Mouse (Mus musculus) kidney, embryonic 16.5 days (tissue): ENCODE data around the gene Faxc. TPM values are rescaled to one million over a fixed set of nuclear protein-coding genes. Genes with fewer than 3 reads are reported as not detected.

Source experiments
- ATAC-seq: fragments of 200-750 bp; cut with Nextera tagmentation; 2 replicates; pipeline ENCODE4 v1.8.0; 2017; ENCODE audit warnings: moderate TSS enrichment; ENCODE audit not compliant: low FRiP score, low TSS enrichment
- H3K27ac ChIP-seq: fragments of 300-500 bp; sonication (generic); 2 replicates; pipeline ENCODE4 v1.5.1; 2014; ENCODE audit warnings: low read length
- H3K27me3 ChIP-seq: fragments of 300-500 bp; sonication (generic); 2 replicates; pipeline ENCODE4 v1.6.1; 2014; ENCODE audit warnings: low read length, control low read depth, mixed read lengths; ENCODE audit not compliant: insufficient read depth
- H3K36me3 ChIP-seq: fragments of 300-500 bp; sonication (generic); 2 replicates; pipeline ENCODE4 v1.6.1; 2014; ENCODE audit warnings: low read length, control low read depth, mixed read lengths; ENCODE audit not compliant: insufficient read depth
- H3K4me1 ChIP-seq: fragments of 300-500 bp; sonication (generic); 2 replicates; pipeline ENCODE4 v1.6.1; 2014; ENCODE audit warnings: low read length, control low read depth, mixed read lengths; ENCODE audit not compliant: insufficient read depth
- H3K4me2 ChIP-seq: fragments of 300-500 bp; sonication (generic); replicated peaks from 2 replicates; pipeline ENCODE4 v1.6.1; 2014; ENCODE audit warnings: low read depth, low read length
- H3K4me3 ChIP-seq: fragments of 300-500 bp; sonication (generic); 2 replicates; pipeline ENCODE4 v1.5.1; 2014; ENCODE audit warnings: mild to moderate bottlenecking, low read length
- H3K9ac ChIP-seq: fragments of 300-500 bp; sonication (generic); replicated peaks from 2 replicates; pipeline ENCODE4 v1.6.1; 2014; ENCODE audit warnings: low read length
- H3K9me3 ChIP-seq: fragments of 300-500 bp; sonication (generic); 2 replicates; pipeline ENCODE4 v1.6.1; 2016; ENCODE audit warnings: low read length, control low read depth
- WGBS: fragments of 180-500 bp; shearing (Covaris S2); extraction: QIAGEN DNeasy Blood & Tissue Kit; methylation state at CpG from one replicate; pipeline ENCODE4 v1.1.7; 2014; 5-methylcytosine and 5-hydroxymethylcytosine counted together
- polyA plus RNA-seq: library from polyadenylated mRNA; unstranded; fragments of >200 nt; fragmentation: Nextera tagmentation; extraction: Ambion mirVana; gene quantifications from 2 replicates; pipeline ENCODE4 v1.2.1, GENCODE M21; 2015

Gene Faxc
- 3.2 and 3.7 TPM in 2 replicates for polyA plus RNA-seq

DNA sequence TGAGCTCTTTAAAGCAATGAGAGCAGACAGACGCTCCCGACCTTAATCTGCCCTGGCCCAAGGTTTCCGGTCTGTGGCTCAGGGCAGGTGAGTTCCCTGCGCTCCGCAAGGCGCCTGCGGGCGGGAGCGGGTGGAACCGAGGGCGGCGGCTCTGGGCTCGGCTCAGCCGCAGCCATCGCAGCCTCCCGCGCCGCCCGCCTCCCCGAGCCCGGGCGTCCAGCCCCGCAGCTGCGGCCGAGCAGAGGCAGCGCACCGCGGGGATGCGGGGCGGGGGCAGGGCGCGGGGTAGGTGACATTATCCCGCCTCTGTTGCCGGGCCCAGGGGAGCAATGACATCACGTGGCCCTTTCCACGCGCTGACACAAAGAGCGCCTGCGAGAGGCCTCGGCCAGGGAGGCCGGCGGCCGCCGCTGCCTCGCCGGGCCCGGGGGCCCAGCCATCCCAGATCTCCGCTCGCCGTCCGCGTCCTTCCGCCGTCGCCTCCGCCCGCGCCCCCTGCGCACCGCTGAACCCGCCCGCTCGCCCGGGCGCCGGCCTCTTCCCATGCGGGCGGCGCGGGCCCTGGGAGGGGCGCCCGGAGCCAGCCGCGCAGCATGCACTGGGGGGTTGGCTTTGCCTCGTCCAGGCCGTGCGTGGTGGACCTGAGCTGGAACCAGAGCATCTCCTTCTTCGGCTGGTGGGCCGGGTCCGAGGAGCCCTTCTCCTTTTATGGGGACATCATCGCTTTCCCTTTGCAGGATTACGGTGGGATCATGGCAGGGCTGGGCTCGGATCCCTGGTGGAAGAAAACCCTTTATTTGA is at the start of gene Faxc:
TSS of gene Faxc (plus strand) at position 359 of the 801 bp plus-strand sequence.
- H3K9ac ChIP-seq, result peak within 1 kb of the TSS; percentile 92
- H3K4me3 ChIP-seq, result peak within 1 kb of the TSS; percentile 80
- no peaks in the 10 kb centered on the region for H3K9me3 ChIP-seq
- ATAC-seq, result peak; percentile 88
- H3K4me1 ChIP-seq, result peaks cover 4% of the 10 kb centered on the region; the same call in 1 of the 2 replicates
- no peaks in the 10 kb centered on the region for H3K36me3 ChIP-seq
- peak within 1 kb of the TSS; percentile 36; the same call in 1 of the 2 replicates for H3K27ac ChIP-seq
- under 1% methylated on average over 66 of the region's 83 CpGs for WGBS
- no peaks in the 10 kb centered on the region for H3K27me3 ChIP-seq
- peak within 1 kb of the TSS; percentile 95 for H3K4me2 ChIP-seq

DNA sequence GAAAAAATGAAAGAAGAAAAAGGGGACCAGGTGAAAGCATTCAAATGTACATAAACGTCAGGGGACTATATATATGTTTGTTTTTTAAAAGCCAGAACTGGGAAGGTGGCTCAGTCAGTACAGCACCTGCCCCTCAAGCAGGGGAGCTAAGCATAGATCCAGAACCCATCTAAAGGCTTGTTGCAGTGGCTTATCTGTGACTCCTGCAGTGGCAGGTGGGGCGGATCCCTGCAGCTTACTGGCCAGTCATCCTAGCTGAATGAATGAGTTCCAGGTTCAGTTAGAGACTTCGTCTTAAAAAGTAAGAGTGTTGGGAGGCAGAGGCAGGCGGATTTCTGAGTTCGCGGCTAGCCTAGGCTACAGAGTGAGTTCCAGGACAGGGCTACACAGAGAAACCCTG is 48.3 kb upstream of the Faxc start:
- Histone ChIP-seq H3K4me2 (no peak overlapping the region), H3K27ac (no peak overlapping the region), H3K36me3 (no peaks in the 10 kb centered on the region), H3K4me1 (peaks cover 8% of the 10 kb centered on the region; the same call in 1 of the 2 replicates), H3K9ac (no peak overlapping the region), H3K27me3 (no peaks in the 10 kb centered on the region), H3K9me3 (no peaks in the 10 kb centered on the region), H3K4me3 (no peak overlapping the region)
- 91% methylated on average over 6 of the region's 6 CpGs for WGBS
- ATAC-seq, result no peak

DNA sequence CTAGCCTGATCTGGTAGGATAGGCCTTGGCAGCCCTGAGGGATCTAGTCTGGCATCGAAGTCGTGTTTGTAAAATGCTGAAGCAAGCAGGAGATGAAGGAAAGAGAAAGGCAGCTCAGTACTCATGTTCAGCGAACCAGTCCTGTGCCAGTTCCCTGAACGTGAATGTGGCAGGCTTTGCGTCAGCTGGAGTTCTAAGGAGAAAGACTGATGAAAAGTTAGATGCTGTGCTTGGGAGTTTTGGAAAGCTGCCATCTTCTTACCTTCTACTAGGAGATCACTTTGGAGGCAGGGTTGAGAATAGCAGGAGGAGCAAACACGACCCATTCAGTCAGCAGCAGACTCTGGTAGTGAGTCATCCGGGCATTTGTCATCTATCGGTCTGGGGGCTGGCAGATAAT is 45.3 kb upstream of the Faxc start:
- Histone ChIP-seq H3K9me3 (no peaks in the 10 kb centered on the region), H3K4me3 (no peak overlapping the region), H3K4me1 (no peaks in the 10 kb centered on the region), H3K27me3 (no peaks in the 10 kb centered on the region), H3K36me3 (no peaks in the 10 kb centered on the region), H3K4me2 (no peak overlapping the region), H3K9ac (no peak overlapping the region), H3K27ac (no peak overlapping the region)
- no peak for ATAC-seq
- 87% methylated on average over 8 of the region's 8 CpGs for WGBS

DNA sequence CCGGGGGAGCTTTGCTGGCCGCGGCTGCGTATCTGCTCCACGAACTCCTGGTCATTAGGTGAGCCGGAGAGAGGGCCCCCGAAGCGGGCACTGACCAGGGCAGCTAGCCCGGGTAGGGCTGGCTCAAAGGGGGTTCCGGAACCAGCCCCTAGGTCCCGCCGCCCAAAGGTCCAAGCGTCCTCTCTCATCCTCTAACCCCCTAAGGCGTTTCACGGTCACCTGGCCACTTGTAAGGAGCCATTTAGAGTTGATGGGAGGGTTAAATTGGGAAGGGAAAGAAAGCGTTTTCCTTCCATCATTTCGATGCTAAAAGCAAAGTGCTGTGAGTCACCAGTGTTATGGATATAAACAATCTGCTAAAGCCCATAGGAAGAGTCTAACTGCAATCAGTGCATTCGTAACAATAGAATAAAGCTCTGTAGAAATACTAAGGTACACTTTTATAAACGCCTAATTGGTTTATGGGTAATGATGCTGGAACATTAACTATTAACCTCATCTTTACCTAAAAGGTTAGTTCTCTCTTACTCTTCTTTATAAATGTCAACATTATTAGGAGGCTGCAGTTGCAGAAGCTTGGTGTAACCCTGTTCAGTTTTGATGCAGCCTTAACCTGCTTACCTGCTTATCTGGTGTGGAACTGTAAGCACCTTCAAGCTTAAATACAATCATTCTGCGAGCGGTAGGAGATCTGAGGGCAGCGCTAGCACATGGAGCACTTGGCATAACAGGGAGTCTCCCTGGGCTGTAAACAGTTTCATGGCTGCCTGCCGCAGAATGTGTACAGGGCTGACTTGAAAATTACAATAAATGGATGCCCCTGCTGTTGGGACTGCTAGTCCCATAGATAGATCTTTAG is 872 bp downstream of the Faxc start:
- 13% methylated on average over 23 of the region's 23 CpGs for WGBS
- Histone ChIP-seq H3K9me3 (no peaks in the 10 kb centered on the region), H3K4me3 (peak overlapping the region; percentile 80), H3K4me1 (peaks cover 4% of the 10 kb centered on the region; the same call in 1 of the 2 replicates), H3K36me3 (no peaks in the 10 kb centered on the region), H3K9ac (peak overlapping the region; percentile 92), H3K27me3 (no peaks in the 10 kb centered on the region), H3K4me2 (peak overlapping the region; percentile 95), H3K27ac (peak overlapping the region; percentile 36; the same call in 1 of the 2 replicates)
- peak; percentile 43; the same call in 1 of the 2 replicates for ATAC-seq

DNA sequence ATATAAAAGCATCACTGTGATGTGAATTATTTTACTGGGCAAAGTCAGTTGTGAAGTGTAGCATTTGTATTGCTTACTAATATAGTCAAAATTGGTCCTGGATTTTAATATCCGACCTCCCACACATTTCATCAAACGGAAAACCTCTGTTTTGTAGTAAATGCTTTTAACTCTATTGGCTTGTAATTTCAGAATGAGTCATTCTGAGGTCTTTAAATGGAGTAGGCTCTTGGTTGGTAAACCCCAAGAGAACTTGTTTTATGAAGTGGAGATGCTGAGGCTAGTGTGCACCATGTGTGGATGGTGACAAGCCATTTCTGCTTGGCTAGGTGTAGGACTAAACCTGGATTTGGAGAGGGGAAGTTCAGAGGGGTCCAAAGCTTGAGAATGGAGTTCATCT is 4.2 kb downstream of the Faxc start:
- no peak for ATAC-seq
- 90% methylated on average over 2 of the region's 2 CpGs for WGBS

DNA sequence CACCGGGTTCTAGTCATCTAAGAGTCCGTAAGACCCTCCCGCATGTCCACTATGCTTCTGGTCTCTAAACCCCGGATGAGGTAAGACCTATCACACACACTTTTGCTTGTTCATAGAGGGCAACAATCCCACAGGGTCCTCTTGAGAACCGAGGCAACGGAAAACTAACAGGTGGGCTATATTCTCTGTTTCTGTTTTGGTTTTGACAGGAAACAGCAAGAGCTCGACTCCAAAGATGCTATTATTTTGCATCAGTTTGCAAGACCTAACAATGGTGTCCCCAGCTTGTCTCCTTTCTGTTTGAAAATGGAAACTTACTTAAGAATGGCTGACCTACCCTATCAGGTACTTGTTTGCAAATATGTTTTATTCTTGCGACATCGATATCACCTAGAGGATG is 5.3 kb downstream of the Faxc start:
- H3K27me3 ChIP-seq, result no peaks in the 10 kb centered on the region
- H3K4me3 ChIP-seq, result no peak overlapping the region
- WGBS, result 93% methylated on average over 9 of the region's 9 CpGs
- no peak for ATAC-seq
- H3K4me2 ChIP-seq, result no peak overlapping the region
- no peak overlapping the region for H3K27ac ChIP-seq
- no peak overlapping the region for H3K9ac ChIP-seq
- no peaks in the 10 kb centered on the region for H3K4me1 ChIP-seq
- H3K36me3 ChIP-seq, result no peaks in the 10 kb centered on the region
- no peaks in the 10 kb centered on the region for H3K9me3 ChIP-seq

More for the DNA sequence above, 4.2 kb downstream of the Faxc start:
- Histone ChIP-seq H3K27me3 (no peaks in the 10 kb centered on the region), H3K9me3 (no peaks in the 10 kb centered on the region), H3K27ac (no peak overlapping the region), H3K4me3 (no peak overlapping the region), H3K4me1 (peaks cover 4% of the 10 kb centered on the region; the same call in 1 of the 2 replicates), H3K36me3 (no peaks in the 10 kb centered on the region), H3K4me2 (no peak overlapping the region), H3K9ac (no peak overlapping the region)

DNA sequence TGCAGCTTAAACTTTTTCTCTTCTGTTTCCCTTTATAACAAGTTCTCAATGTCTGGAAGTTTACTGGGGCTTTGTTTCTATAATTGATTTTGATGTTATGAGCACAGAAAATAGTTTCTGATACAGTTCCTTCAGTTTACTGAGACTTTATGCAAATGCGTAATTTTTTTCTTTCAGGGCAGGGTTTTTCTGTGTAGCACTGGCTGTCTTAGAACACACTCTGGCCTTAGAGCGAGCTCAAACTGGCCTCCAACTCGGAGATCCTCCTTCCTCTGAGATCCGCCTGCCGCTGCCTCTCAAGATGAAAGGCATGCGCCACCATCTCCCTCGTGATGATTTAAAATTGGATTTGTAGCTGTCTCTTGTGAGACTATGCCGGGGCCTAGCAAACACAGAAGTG is 6.8 kb downstream of the Faxc start:
- Histone ChIP-seq H3K4me2 (no peak overlapping the region), H3K27ac (no peak overlapping the region), H3K36me3 (no peaks in the 10 kb centered on the region), H3K27me3 (no peaks in the 10 kb centered on the region), H3K4me1 (no peaks in the 10 kb centered on the region), H3K4me3 (no peak overlapping the region), H3K9ac (no peak overlapping the region), H3K9me3 (no peaks in the 10 kb centered on the region)
- 94% methylated on average over 8 of the region's 8 CpGs for WGBS
- no peak for ATAC-seq

DNA sequence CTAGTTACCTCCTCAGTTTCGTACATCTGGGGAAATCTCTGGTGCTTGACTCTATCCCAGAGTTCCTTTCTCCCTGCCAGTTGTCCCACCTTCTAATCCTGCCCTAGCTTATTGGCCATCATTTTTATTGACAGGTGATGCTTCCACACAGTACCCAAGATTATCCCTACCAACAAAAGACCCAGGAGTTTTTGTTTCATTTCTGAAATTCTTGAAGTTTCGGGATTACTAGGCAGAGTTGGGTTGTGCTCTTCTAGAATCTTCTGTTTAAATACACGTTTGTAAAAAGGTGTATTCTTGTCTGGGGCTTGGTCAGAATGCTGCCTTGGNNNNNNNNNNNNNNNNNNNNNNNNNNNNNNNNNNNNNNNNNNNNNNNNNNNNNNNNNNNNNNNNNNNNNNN is 13.5 kb downstream of the Faxc start:
- Histone ChIP-seq H3K9me3 (no peaks in the 10 kb centered on the region), H3K27me3 (no peaks in the 10 kb centered on the region), H3K4me1 (no peaks in the 10 kb centered on the region), H3K4me2 (no peak overlapping the region), H3K27ac (no peak overlapping the region), H3K4me3 (no peak overlapping the region), H3K9ac (no peak overlapping the region), H3K36me3 (no peaks in the 10 kb centered on the region)
- 87% methylated on average over 3 of the region's 3 CpGs for WGBS
- no peak for ATAC-seq

DNA sequence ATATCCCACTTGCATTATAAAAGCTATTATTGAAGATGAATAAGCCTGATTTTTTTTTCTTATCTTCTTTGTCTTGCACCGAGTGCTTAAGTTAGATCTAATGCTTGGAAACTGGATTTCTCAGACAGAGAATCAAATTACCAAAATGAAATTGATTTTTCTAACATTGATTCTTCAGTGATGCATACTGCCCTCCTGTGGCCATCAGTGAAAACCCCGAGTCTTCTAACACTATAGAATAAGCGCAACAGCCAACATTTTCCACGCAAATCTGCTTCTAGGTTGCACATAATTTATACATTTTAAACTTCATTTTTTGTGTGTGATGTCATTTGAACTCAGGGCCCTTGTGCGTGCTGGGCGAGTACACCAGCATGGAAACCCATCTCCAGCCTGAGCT is 20.3 kb downstream of the Faxc start:
- Histone ChIP-seq H3K9me3 (no peaks in the 10 kb centered on the region), H3K4me2 (no peak overlapping the region), H3K9ac (no peak overlapping the region), H3K27me3 (no peaks in the 10 kb centered on the region), H3K4me1 (no peaks in the 10 kb centered on the region), H3K27ac (no peak overlapping the region), H3K36me3 (no peaks in the 10 kb centered on the region), H3K4me3 (no peak overlapping the region)
- ATAC-seq, result no peak
- 39% methylated on average over 6 of the region's 6 CpGs for WGBS
